Mouse (Mus musculus): ENCODE data around the gene Nthl1.

DNA sequence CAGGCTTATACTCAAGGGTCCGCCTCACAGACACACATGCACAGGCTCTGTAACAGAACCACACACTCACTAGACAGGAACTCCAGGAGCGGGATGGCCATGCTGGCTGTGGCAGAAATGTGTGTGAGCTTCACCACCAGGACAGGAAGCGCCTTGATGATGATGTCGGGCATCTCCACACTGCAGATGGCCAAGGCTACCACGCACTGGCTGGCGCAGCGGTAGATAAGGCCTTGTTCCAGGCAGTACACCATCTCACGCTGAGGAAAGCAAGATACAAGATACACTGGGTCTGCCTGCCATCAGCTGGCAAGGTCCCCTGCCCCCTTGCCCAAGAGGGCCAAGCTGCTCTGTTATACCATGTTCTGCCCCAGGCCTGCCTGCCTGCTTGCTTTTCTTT, 23.6 kb upstream of the Nthl1 start:
- TF ChIP-seq CTCF (IDR thresholded peaks at IDR 0.05; ENCODE audit: control insufficient read depth, insufficient read depth, insufficient replicate concordance, low read depth, low read length) (no peak), POLR2A (IDR thresholded peaks at IDR 0.05; ENCODE audit: control insufficient read depth, low read depth, low read length) (no peak)
